Mouse (Mus musculus): ENCODE measurements around the gene Ctsj. TPM values are rescaled to one million over a fixed set of nuclear protein-coding genes. Genes with fewer than 3 reads are reported as not detected.
"Not testable (repeated sequence)": the region's sequence is repeated elsewhere in the genome, so short reads cannot be mapped to it uniquely, and the experiment has no call there.

The Ctsj gene
- not detected in 2 replicates for total RNA-seq (2014; rRNA removed; ENCODE audit: low replicate concordance)
- polyA plus RNA-seq (2015; fragmentation: Nextera tagmentation; extraction: Ambion mirVana) = not detected in 2 replicates

DNA sequence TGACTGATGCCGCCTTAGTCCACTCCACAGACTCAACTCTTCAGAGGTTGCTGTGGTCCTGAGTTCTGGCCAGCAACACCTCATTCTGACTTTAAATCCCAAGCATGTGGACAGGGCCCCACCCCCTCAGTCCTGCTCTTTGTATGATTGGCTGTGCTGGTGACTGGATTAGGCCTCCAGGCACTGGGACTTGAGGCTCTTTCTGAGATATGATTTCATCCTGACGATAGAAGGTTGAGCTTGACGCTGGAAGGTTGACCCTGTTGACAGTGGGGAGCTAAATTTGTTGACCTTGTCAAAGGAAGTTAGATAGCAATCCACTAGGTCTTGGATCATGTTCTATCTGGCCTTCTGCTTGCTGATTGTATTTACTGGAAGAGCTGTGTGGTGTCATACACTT is at the start of gene Ctsj:
Gene Ctsj (minus strand): TSS at position 101 of the 400 bp plus-strand sequence.
- ATAC-seq (ENCODE audit: insufficient read depth, low read depth) = no peak
- no peak for DNase-seq (ENCODE audit: low spot score)
- no peak within 1 kb of the TSS for H3K9ac ChIP-seq (replicated peaks; ENCODE audit: low read depth, low read length)
- H3K4me3 ChIP-seq (ENCODE audit: low read depth, low read length) = no peak within 1 kb of the TSS
- H3K27ac ChIP-seq (ENCODE audit: low read depth) = no peak within 1 kb of the TSS
- no peaks in the 10 kb centered on the region for H3K36me3 ChIP-seq (replicated peaks; ENCODE audit: control insufficient read depth, insufficient read depth, low read length)
- H3K4me2 ChIP-seq (ENCODE audit: low read depth, low read length) = no peak within 1 kb of the TSS
- WGBS = 55% methylated on average over 3 of the region's 3 CpGs
- H3K4me1 ChIP-seq (ENCODE audit: control insufficient read depth, insufficient read depth) = no peaks in the 10 kb centered on the region
- H3K27me3 ChIP-seq (ENCODE audit: control insufficient read depth, insufficient read depth, low read length) = no peaks in the 10 kb centered on the region
- H3K9me3 ChIP-seq (replicated peaks; ENCODE audit: control insufficient read depth, low read length) = no peaks in the 10 kb centered on the region
- TF ChIP-seq CTCF (IDR thresholded peaks at IDR 0.05; ENCODE audit: low read depth) = no peak
- TF ChIP-seq EP300 (IDR thresholded peaks at IDR 0.05; ENCODE audit: low read depth) = no peak

DNA sequence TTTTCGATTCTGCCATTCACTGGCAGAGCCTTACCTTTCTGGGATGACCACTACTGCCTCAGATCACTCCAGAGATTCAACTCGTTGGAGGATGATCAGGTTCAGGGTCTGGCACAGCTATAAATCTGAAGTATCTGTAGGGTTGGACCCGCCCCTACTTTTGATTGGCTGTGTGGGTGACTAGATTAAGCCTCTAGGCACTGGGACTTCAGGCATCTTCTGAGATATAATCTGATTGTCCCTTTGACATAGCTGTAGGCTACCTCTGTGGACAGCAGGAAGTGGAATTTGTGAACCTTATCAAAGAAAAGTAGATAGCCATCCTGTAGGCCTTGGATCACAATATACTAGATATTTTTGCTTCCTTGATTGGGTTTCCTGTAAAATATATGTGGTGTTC is 34.8 kb upstream of the Ctsj start, which contains the start of gene Ctsq:
Gene Ctsq (minus strand): TSS at position 101 of the 400 bp plus-strand sequence.
- WGBS = 35% methylated on average over 3 of the region's 3 CpGs
- H3K4me1 ChIP-seq (ENCODE audit: control insufficient read depth, insufficient read depth) = no peaks in the 10 kb centered on the region
- no peaks in the 10 kb centered on the region for H3K27me3 ChIP-seq (ENCODE audit: control insufficient read depth, insufficient read depth, low read length)
- H3K27ac ChIP-seq (ENCODE audit: low read depth) = no peak within 1 kb of the TSS
- no peaks in the 10 kb centered on the region for H3K36me3 ChIP-seq (replicated peaks; ENCODE audit: control insufficient read depth, insufficient read depth, low read length)
- ATAC-seq (ENCODE audit: insufficient read depth, low read depth) (no peak), DNase-seq (ENCODE audit: low spot score) (no peak)
- no peak within 1 kb of the TSS for H3K9ac ChIP-seq (replicated peaks; ENCODE audit: low read depth, low read length)
- H3K4me3 ChIP-seq (ENCODE audit: low read depth, low read length) = no peak within 1 kb of the TSS
- no peak within 1 kb of the TSS for H3K4me2 ChIP-seq (ENCODE audit: low read depth, low read length)
- H3K9me3 ChIP-seq (replicated peaks; ENCODE audit: control insufficient read depth, low read length) = peaks cover 7% of the 10 kb centered on the region; the same call in 1 of the 2 replicates
- no peak for TF ChIP-seq EP300 (IDR thresholded peaks at IDR 0.05; ENCODE audit: low read depth)
- no peak for TF ChIP-seq CTCF (IDR thresholded peaks at IDR 0.05; ENCODE audit: low read depth)

DNA sequence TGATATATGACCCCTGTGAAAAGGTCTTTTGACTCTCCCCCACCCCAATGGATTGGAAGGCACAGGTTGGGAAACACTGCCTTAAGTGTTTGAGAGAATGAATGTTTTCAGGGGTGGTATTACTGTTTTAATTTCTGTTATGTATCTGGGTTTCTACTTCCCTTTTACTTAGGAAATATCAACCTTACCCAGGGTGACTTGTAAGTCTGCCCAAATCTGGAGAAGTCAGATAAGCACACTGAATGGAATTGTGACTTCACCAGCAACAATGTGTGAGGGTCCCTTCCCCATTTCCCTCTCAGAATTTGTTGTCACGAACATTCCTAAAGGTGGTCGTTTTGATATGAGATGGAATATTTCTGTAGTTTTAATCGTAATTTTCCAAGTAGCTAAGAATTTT is 17.0 kb upstream of the Ctsj start:
- no peak overlapping the region for H3K4me2 ChIP-seq (ENCODE audit: low read depth, low read length)
- no peak for DNase-seq (ENCODE audit: low spot score)
- no peaks in the 10 kb centered on the region for H3K36me3 ChIP-seq (replicated peaks; ENCODE audit: control insufficient read depth, insufficient read depth, low read length)
- ATAC-seq (ENCODE audit: insufficient read depth, low read depth) = no peak
- 69% methylated on average over 3 of the region's 3 CpGs for WGBS
- no peaks in the 10 kb centered on the region for H3K9me3 ChIP-seq (replicated peaks; ENCODE audit: control insufficient read depth, low read length)
- TF ChIP-seq EP300 (IDR thresholded peaks at IDR 0.05; ENCODE audit: low read depth) = no peak
- TF ChIP-seq CTCF (IDR thresholded peaks at IDR 0.05; ENCODE audit: low read depth) = no peak
- H3K27ac ChIP-seq (ENCODE audit: low read depth) = no peak overlapping the region
- no peaks in the 10 kb centered on the region for H3K4me1 ChIP-seq (ENCODE audit: control insufficient read depth, insufficient read depth)
- H3K4me3 ChIP-seq (ENCODE audit: low read depth, low read length) = no peak overlapping the region
- no peaks in the 10 kb centered on the region for H3K27me3 ChIP-seq (ENCODE audit: control insufficient read depth, insufficient read depth, low read length)
- no peak overlapping the region for H3K9ac ChIP-seq (replicated peaks; ENCODE audit: low read depth, low read length)

DNA sequence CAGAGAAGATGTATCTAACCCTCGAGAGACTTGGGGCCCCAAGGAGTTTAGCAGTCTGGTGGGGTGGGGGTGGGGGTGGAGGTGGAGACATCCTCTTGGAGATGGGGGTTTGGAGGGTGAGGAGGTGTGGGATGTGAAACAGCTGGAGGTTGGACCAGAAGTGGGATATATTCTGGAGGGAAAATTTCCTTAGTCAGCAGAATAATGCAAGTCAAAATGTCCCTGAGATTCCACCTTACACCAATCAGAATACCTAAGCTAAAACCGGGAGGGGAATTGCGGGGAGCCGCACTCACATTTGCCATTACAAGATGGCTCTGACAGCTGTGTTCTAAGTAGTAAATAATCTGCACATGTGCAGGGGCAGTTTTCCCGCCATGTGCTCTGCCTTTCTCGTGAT is 16.1 kb upstream of the Ctsj start:
- no peaks in the 10 kb centered on the region for H3K36me3 ChIP-seq (replicated peaks; ENCODE audit: control insufficient read depth, insufficient read depth, low read length)
- no peak overlapping the region for H3K9ac ChIP-seq (replicated peaks; ENCODE audit: low read depth, low read length)
- DNase-seq (ENCODE audit: low spot score) = no peak
- no peak overlapping the region for H3K4me3 ChIP-seq (ENCODE audit: low read depth, low read length)
- 68% methylated on average over 4 of the region's 6 CpGs for WGBS
- H3K4me1 ChIP-seq (ENCODE audit: control insufficient read depth, insufficient read depth) = no peaks in the 10 kb centered on the region
- no peak for TF ChIP-seq CTCF (IDR thresholded peaks at IDR 0.05; ENCODE audit: low read depth)
- TF ChIP-seq EP300 (IDR thresholded peaks at IDR 0.05; ENCODE audit: low read depth) = no peak
- H3K27me3 ChIP-seq (ENCODE audit: control insufficient read depth, insufficient read depth, low read length) = no peaks in the 10 kb centered on the region
- H3K9me3 ChIP-seq (replicated peaks; ENCODE audit: control insufficient read depth, low read length) = no peaks in the 10 kb centered on the region
- ATAC-seq (ENCODE audit: insufficient read depth, low read depth) = no peak
- no peak overlapping the region for H3K27ac ChIP-seq (ENCODE audit: low read depth)
- H3K4me2 ChIP-seq (ENCODE audit: low read depth, low read length) = no peak overlapping the region

DNA sequence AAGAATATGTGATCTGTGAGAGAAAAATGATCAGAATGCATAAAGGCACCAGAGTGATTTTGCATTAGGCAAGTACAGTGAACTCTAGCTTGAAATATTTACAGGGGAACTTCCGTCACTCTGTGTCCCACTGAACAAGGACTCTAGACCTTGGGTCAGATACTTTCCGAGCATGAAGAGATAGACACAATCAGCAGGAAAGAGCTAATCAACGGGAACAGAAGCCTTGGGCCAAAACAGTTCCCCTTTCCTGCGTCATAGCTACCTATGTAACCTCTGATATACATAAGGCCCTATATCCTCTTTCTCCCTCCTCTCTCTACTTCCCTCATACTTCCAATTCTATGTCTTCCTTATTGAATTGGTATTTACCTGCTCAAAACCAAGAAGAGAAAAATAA is 4.4 kb upstream of the Ctsj start:
- 46% methylated on average over 4 of the region's 4 CpGs for WGBS
- H3K9me3 ChIP-seq (replicated peaks; ENCODE audit: control insufficient read depth, low read length) = no peaks in the 10 kb centered on the region
- no peak overlapping the region for H3K4me2 ChIP-seq (ENCODE audit: low read depth, low read length)
- H3K27ac ChIP-seq (ENCODE audit: low read depth) = no peak overlapping the region
- no peaks in the 10 kb centered on the region for H3K27me3 ChIP-seq (ENCODE audit: control insufficient read depth, insufficient read depth, low read length)
- DNase-seq (ENCODE audit: low spot score) (no peak), ATAC-seq (ENCODE audit: insufficient read depth, low read depth) (no peak)
- H3K9ac ChIP-seq (replicated peaks; ENCODE audit: low read depth, low read length) = no peak overlapping the region
- TF ChIP-seq CTCF (IDR thresholded peaks at IDR 0.05; ENCODE audit: low read depth) (no peak), EP300 (IDR thresholded peaks at IDR 0.05; ENCODE audit: low read depth) (no peak)
- H3K4me1 ChIP-seq (ENCODE audit: control insufficient read depth, insufficient read depth) = no peaks in the 10 kb centered on the region
- no peak overlapping the region for H3K4me3 ChIP-seq (ENCODE audit: low read depth, low read length)
- H3K36me3 ChIP-seq (replicated peaks; ENCODE audit: control insufficient read depth, insufficient read depth, low read length) = no peaks in the 10 kb centered on the region

DNA sequence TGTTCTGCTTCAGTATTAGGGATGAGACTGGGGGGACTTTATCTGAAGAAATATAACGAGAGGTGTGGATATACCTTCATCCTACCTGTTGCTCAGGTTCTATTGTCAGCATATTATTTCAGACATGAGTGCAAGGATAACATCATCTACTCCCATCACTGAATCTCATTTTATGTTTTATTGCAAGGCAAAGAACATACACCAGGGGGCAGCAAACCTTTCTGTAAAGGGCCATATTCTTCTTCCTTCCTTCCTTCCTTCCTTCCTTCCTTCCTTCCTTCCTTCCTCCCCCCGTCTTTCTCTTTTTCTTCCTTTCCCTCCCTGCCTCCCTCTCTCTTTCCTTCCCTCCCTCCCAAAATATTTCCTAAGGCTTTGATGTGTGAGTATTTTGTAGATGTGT is 8.2 kb downstream of the Ctsj start:
- no peaks in the 10 kb centered on the region for H3K4me1 ChIP-seq (ENCODE audit: control insufficient read depth, insufficient read depth)
- DNase-seq (ENCODE audit: low spot score) (no peak), ATAC-seq (ENCODE audit: insufficient read depth, low read depth) (no peak)
- no peaks in the 10 kb centered on the region for H3K27me3 ChIP-seq (ENCODE audit: control insufficient read depth, insufficient read depth, low read length)
- no peak overlapping the region for H3K9ac ChIP-seq (replicated peaks; ENCODE audit: low read depth, low read length)
- H3K27ac ChIP-seq (ENCODE audit: low read depth) = no peak overlapping the region
- WGBS = 39% methylated on average over 2 of the region's 2 CpGs
- H3K36me3 ChIP-seq (replicated peaks; ENCODE audit: control insufficient read depth, insufficient read depth, low read length) = no peaks in the 10 kb centered on the region
- TF ChIP-seq CTCF (IDR thresholded peaks at IDR 0.05; ENCODE audit: low read depth) (no peak), EP300 (IDR thresholded peaks at IDR 0.05; ENCODE audit: low read depth) (no peak)
- H3K4me3 ChIP-seq (ENCODE audit: low read depth, low read length) = no peak overlapping the region
- peaks cover 6% of the 10 kb centered on the region; the same call in 1 of the 2 replicates for H3K9me3 ChIP-seq (replicated peaks; ENCODE audit: control insufficient read depth, low read length)
- H3K4me2 ChIP-seq (ENCODE audit: low read depth, low read length) = no peak overlapping the region

DNA sequence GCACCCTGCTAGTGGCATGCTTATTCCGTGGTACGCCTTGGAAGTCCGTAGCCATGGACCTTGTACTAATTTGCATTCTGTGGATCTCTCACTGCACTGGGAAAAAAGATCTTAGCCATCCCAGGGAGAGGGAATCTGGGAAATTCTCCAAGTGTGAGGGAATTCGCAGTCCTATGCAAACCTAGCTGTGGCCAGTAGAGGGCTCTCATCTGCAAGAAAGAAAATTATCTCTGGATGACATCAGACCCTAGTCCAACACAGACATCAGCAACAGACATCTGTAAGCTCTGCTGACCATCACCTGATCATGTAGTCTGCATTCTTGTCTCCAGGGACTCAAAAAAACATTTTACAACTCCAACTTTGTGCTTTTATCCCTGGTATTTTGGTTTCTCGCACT is 18.8 kb downstream of the Ctsj start:
- not testable (repeated sequence) for H3K27ac ChIP-seq (ENCODE audit: low read depth); DNase-seq (ENCODE audit: low spot score); H3K4me1 ChIP-seq (ENCODE audit: control insufficient read depth, insufficient read depth); H3K9ac ChIP-seq (replicated peaks; ENCODE audit: low read depth, low read length); H3K27me3 ChIP-seq (ENCODE audit: control insufficient read depth, insufficient read depth, low read length); H3K36me3 ChIP-seq (replicated peaks; ENCODE audit: control insufficient read depth, insufficient read depth, low read length); H3K4me2 ChIP-seq (ENCODE audit: low read depth, low read length); H3K4me3 ChIP-seq (ENCODE audit: low read depth, low read length); H3K9me3 ChIP-seq (replicated peaks; ENCODE audit: control insufficient read depth, low read length); ATAC-seq (ENCODE audit: insufficient read depth, low read depth)
- WGBS = 65% methylated on average over 4 of the region's 5 CpGs

DNA sequence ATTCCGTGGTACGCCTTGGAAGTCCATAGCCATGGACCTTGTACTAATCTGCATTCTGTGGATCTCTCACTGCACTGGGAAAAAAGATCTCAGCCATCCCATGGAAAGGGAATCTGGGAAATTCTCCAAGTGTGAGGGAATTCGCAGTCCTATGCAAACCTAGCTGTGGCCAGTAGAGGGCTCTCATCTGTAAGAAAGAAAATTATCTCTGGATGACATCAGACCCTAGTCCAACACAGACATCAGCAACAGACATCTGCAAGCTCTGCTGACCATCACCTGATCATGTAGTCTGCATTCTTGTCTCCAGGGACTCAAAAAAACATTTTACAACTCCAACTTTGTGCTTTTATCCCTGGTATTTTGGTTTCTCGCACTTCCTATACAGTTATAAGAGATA is 33.4 kb downstream of the Ctsj start:
- not testable (repeated sequence) for H3K27ac ChIP-seq (ENCODE audit: low read depth); H3K36me3 ChIP-seq (replicated peaks; ENCODE audit: control insufficient read depth, insufficient read depth, low read length); H3K4me3 ChIP-seq (ENCODE audit: low read depth, low read length); H3K4me1 ChIP-seq (ENCODE audit: control insufficient read depth, insufficient read depth); H3K27me3 ChIP-seq (ENCODE audit: control insufficient read depth, insufficient read depth, low read length); DNase-seq (ENCODE audit: low spot score); ATAC-seq (ENCODE audit: insufficient read depth, low read depth); H3K9me3 ChIP-seq (replicated peaks; ENCODE audit: control insufficient read depth, low read length); H3K4me2 ChIP-seq (ENCODE audit: low read depth, low read length); H3K9ac ChIP-seq (replicated peaks; ENCODE audit: low read depth, low read length)
- WGBS = 60% methylated on average over 4 of the region's 4 CpGs

All from heart, postnatal 0 days (tissue).